ENCODE assay signal across 8 mouse cellular contexts in genomic region chr10:80357994-80358639, GRCm38 (mm10). TPM values are rescaled to one million over a fixed set of nuclear protein-coding genes. Genes with fewer than 3 reads are reported as not detected.
DNase-seq lines count a peak whose midpoint lies in the region; ATAC-seq and TF ChIP-seq lines count a peak whose summit lies in the region.

No protein-coding gene starts in this region.

- peaks cover 2% of the 10 kb centered on the region; the same call in 1 of the 2 replicates for H3K27me3 ChIP-seq in testis, adult 2 months (ENCODE audit: control insufficient read depth, insufficient read depth, low read length)
- peaks cover 51% of the 10 kb centered on the region for H3K27me3 ChIP-seq in forebrain, embryonic 11.5 days (ENCODE audit: control insufficient read depth, insufficient read depth, low read length)
- H3K27me3 ChIP-seq in lung, postnatal 0 days (replicated peaks; ENCODE audit: insufficient read depth, low read length), result peaks cover 41% of the 10 kb centered on the region
- peaks cover 17% of the 10 kb centered on the region for H3K27me3 ChIP-seq in stomach, postnatal 0 days (ENCODE audit: control insufficient read depth, insufficient read depth, low read length)

- TF ChIP-seq EP300 in lung, postnatal 0 days (IDR thresholded peaks at IDR 0.05), result no peak
- TF ChIP-seq EP300 in stomach, postnatal 0 days (optimal IDR thresholded peaks at IDR 0.05), result no peak

- peak overlapping the region; percentile 30 for H3K4me3 ChIP-seq in testis, adult 2 months (ENCODE audit: control insufficient read depth, low read depth, low read length)
- no peak overlapping the region for H3K4me3 ChIP-seq in forebrain, embryonic 11.5 days (ENCODE audit: low read depth, low read length)
- H3K4me3 ChIP-seq in lung, postnatal 0 days (ENCODE audit: low read depth, low read length), result no peak overlapping the region
- peak overlapping the region; percentile 12; the same call in 1 of the 2 replicates for H3K4me3 ChIP-seq in stomach, postnatal 0 days (ENCODE audit: low read depth, low read length)

- no peak for TF ChIP-seq POLR2A in testis, adult 2 months (IDR thresholded peaks at IDR 0.05; ENCODE audit: control insufficient read depth, low read depth, low read length)

- ATAC-seq in forebrain, embryonic 11.5 days (replicated peaks; ENCODE audit: low FRiP score), result peak; percentile 44
- ATAC-seq in lung, postnatal 0 days, result peak; percentile 75
- peak; percentile 65 for ATAC-seq in stomach, postnatal 0 days (ENCODE audit: low FRiP score, low TSS enrichment)

- peaks cover 19% of the 10 kb centered on the region for H3K4me1 ChIP-seq in testis, adult 2 months (ENCODE audit: control insufficient read depth, insufficient read depth, low read length)
- peaks cover 2% of the 10 kb centered on the region; the same call in 1 of the 2 replicates for H3K4me1 ChIP-seq in forebrain, embryonic 11.5 days (replicated peaks; ENCODE audit: control insufficient read depth, insufficient read depth, low read length)
- H3K4me1 ChIP-seq in lung, postnatal 0 days (ENCODE audit: insufficient read depth, low read depth, low read length), result no peaks in the 10 kb centered on the region
- no peaks in the 10 kb centered on the region for H3K4me1 ChIP-seq in stomach, postnatal 0 days (replicated peaks; ENCODE audit: control insufficient read depth, insufficient read depth)

- no peak overlapping the region for H3K27ac ChIP-seq in testis, adult 2 months (ENCODE audit: control insufficient read depth, insufficient read depth, low read depth, low read length)
- no peak overlapping the region for H3K27ac ChIP-seq in forebrain, embryonic 11.5 days (ENCODE audit: low read depth, low read length)
- H3K27ac ChIP-seq in lung, postnatal 0 days (ENCODE audit: low read length), result no peak overlapping the region
- H3K27ac ChIP-seq in stomach, postnatal 0 days (replicated peaks), result no peak overlapping the region

- no peak for DNase-seq in testis, postnatal 14 days (ENCODE audit: low spot score)
- no peak for DNase-seq in forebrain, embryonic 11.5 days (ENCODE audit: low spot score)
- DNase-seq in kidney, adult 9 months, result peak; percentile 76
- DNase-seq in lung, postnatal 0 days (ENCODE audit: low spot score), result peak; percentile 52
- peak; percentile 69 for DNase-seq in stomach, postnatal 0 days (ENCODE audit: low spot score)
- no peak for DNase-seq in layer of hippocampus, adult 18-20 months (ENCODE audit: low spot score in 2 of 2)
- DNase-seq in frontal cortex, postnatal 25 days (ENCODE audit: low spot score in 2 of 2), result no peak

- H3K4me2 ChIP-seq in forebrain, embryonic 11.5 days (ENCODE audit: low read depth, low read length, severe bottlenecking), result 0 out of 2 replicates have a peak overlapping the region, but pooled peaks have one; percentile 26
- peak overlapping the region; percentile 39 for H3K4me2 ChIP-seq in lung, postnatal 0 days (replicated peaks; ENCODE audit: low read depth, low read length)
- peak overlapping the region; percentile 45 for H3K4me2 ChIP-seq in stomach, postnatal 0 days (replicated peaks; ENCODE audit: low read depth)

- 5% methylated on average over 31 of the region's 31 CpGs for WGBS in forebrain, embryonic 11.5 days
- WGBS in lung, postnatal 0 days, result 7% methylated on average over 29 of the region's 31 CpGs
- 7% methylated on average over 31 of the region's 31 CpGs for WGBS in stomach, postnatal 0 days

- no peaks in the 10 kb centered on the region for H3K9me3 ChIP-seq in forebrain, embryonic 11.5 days (ENCODE audit: control insufficient read depth, low read length)
- H3K9me3 ChIP-seq in lung, postnatal 0 days (ENCODE audit: low read length), result no peaks in the 10 kb centered on the region
- no peaks in the 10 kb centered on the region for H3K9me3 ChIP-seq in stomach, postnatal 0 days (ENCODE audit: control insufficient read depth, low read length)

- TF ChIP-seq CTCF in testis, adult 2 months (IDR thresholded peaks at IDR 0.05; ENCODE audit: control insufficient read depth, insufficient read depth, insufficient replicate concordance, low read depth, low read length), result no peak
- peak; percentile 41; the same call in 1 of the 2 replicates for TF ChIP-seq CTCF in lung, postnatal 0 days (IDR thresholded peaks at IDR 0.05)
- peak; percentile 46; the same call in 1 of the 2 replicates for TF ChIP-seq CTCF in stomach, postnatal 0 days (IDR thresholded peaks at IDR 0.05; ENCODE audit: low read depth)

- H3K36me3 ChIP-seq in testis, adult 2 months (ENCODE audit: control insufficient read depth, insufficient read depth, low read length), result no peaks in the 10 kb centered on the region
- H3K36me3 ChIP-seq in forebrain, embryonic 11.5 days (ENCODE audit: control insufficient read depth, insufficient read depth, low read length), result no peaks in the 10 kb centered on the region
- no peaks in the 10 kb centered on the region for H3K36me3 ChIP-seq in lung, postnatal 0 days (ENCODE audit: insufficient read depth, low read length)
- H3K36me3 ChIP-seq in stomach, postnatal 0 days (ENCODE audit: control insufficient read depth, insufficient read depth, low read length), result no peaks in the 10 kb centered on the region

- H3K9ac ChIP-seq in forebrain, embryonic 11.5 days (ENCODE audit: low read length), result no peak overlapping the region
- H3K9ac ChIP-seq in lung, postnatal 0 days (replicated peaks; ENCODE audit: low read depth), result no peak overlapping the region
- H3K9ac ChIP-seq in stomach, postnatal 0 days (ENCODE audit: low read length), result no peak overlapping the region

RNA-seq across cellular contexts. Expression of gene Plk5, which starts 1.9 kb away (rescaled TPM):
- polyA plus RNA-seq in testis, adult 2 months (2012; rRNA removed), result 1.3 and 1.7 TPM in 2 replicates
- polyA plus RNA-seq in forebrain, embryonic 11.5 days (2014; fragmentation: Nextera tagmentation; extraction: Ambion mirVana), result 0.36 and 0.87 TPM in 2 replicates
- 1.00 and 1.0 TPM in 2 replicates for polyA plus RNA-seq in lung, postnatal 0 days (2015; fragmentation: Nextera tagmentation; extraction: Ambion mirVana)
- 0.07 TPM in 2 replicates for polyA plus RNA-seq in stomach, postnatal 0 days (2015; fragmentation: Nextera tagmentation; extraction: Ambion mirVana)
- total RNA-seq in layer of hippocampus, adult 18-20 months (2021), result 10 to 100 TPM; 30.3 to 30.5 TPM

RNA-seq across cellular contexts. Expression of gene Adamtsl5, which starts 9.9 kb away (rescaled TPM):
- 3.3 and 4.1 TPM in 2 replicates for polyA plus RNA-seq in testis, adult 2 months (2012; rRNA removed)
- polyA plus RNA-seq in forebrain, embryonic 11.5 days (2014; fragmentation: Nextera tagmentation; extraction: Ambion mirVana), result 0.51 and 0.76 TPM in 2 replicates
- 6.4 and 7.3 TPM in 2 replicates for polyA plus RNA-seq in lung, postnatal 0 days (2015; fragmentation: Nextera tagmentation; extraction: Ambion mirVana)
- 12.2 and 12.8 TPM in 2 replicates for polyA plus RNA-seq in stomach, postnatal 0 days (2015; fragmentation: Nextera tagmentation; extraction: Ambion mirVana)
- 1 to 10 TPM; 5.6 to 6.9 TPM for total RNA-seq in layer of hippocampus, adult 18-20 months (2021)

RNA-seq across cellular contexts. Expression of gene Reep6, which starts 28.4 kb away (rescaled TPM):
- polyA plus RNA-seq in testis, adult 2 months (2012; rRNA removed), result 698 and 732 TPM in 2 replicates
- 7.0 and 8.0 TPM in 2 replicates for polyA plus RNA-seq in forebrain, embryonic 11.5 days (2014; fragmentation: Nextera tagmentation; extraction: Ambion mirVana)
- polyA plus RNA-seq in lung, postnatal 0 days (2015; fragmentation: Nextera tagmentation; extraction: Ambion mirVana), result 15.4 and 17.6 TPM in 2 replicates
- polyA plus RNA-seq in stomach, postnatal 0 days (2015; fragmentation: Nextera tagmentation; extraction: Ambion mirVana), result 13.5 and 17.6 TPM in 2 replicates
- 10 to 100 TPM; 10.3 to 10.9 TPM for total RNA-seq in layer of hippocampus, adult 18-20 months (2021)

RNA-seq across cellular contexts. Expression of gene Pcsk4, which starts 28.8 kb away (rescaled TPM):
- polyA plus RNA-seq in testis, adult 2 months (2012; rRNA removed), result 324 and 326 TPM in 2 replicates
- 3.8 and 4.5 TPM in 2 replicates for polyA plus RNA-seq in forebrain, embryonic 11.5 days (2014; fragmentation: Nextera tagmentation; extraction: Ambion mirVana)
- 3.4 and 3.7 TPM in 2 replicates for polyA plus RNA-seq in lung, postnatal 0 days (2015; fragmentation: Nextera tagmentation; extraction: Ambion mirVana)
- polyA plus RNA-seq in stomach, postnatal 0 days (2015; fragmentation: Nextera tagmentation; extraction: Ambion mirVana), result 2.2 and 2.3 TPM in 2 replicates
- 1 to 10 TPM; 3.5 to 3.8 TPM for total RNA-seq in layer of hippocampus, adult 18-20 months (2021)

RNA-seq across cellular contexts. Expression of gene Mex3d, which starts 29.3 kb away (rescaled TPM):
- polyA plus RNA-seq in testis, adult 2 months (2012; rRNA removed), result 596 and 686 TPM in 2 replicates
- 13.3 and 15.9 TPM in 2 replicates for polyA plus RNA-seq in forebrain, embryonic 11.5 days (2014; fragmentation: Nextera tagmentation; extraction: Ambion mirVana)
- 6.0 and 6.3 TPM in 2 replicates for polyA plus RNA-seq in lung, postnatal 0 days (2015; fragmentation: Nextera tagmentation; extraction: Ambion mirVana)
- 4.1 and 4.5 TPM in 2 replicates for polyA plus RNA-seq in stomach, postnatal 0 days (2015; fragmentation: Nextera tagmentation; extraction: Ambion mirVana)
- 10 to 100 TPM; 17.9 to 19.1 TPM for total RNA-seq in layer of hippocampus, adult 18-20 months (2021)

Comparison
In these comparisons a context has a peak if more than half of its experiments do, and no peak if none do; other contexts are left out.
1. H3K4me3 ChIP-seq: peak in testis, adult 2 months (single experiment) and stomach, postnatal 0 days (single experiment); none in forebrain, embryonic 11.5 days (single experiment) and lung, postnatal 0 days (single experiment).
2. DNase-seq: peak in kidney, adult 9 months (single experiment), lung, postnatal 0 days (single experiment) and stomach, postnatal 0 days (single experiment); none in testis, postnatal 14 days (single experiment), forebrain, embryonic 11.5 days (single experiment), layer of hippocampus, adult 18-20 months (0 of 2) and frontal cortex, postnatal 25 days (0 of 2).
3. RNA of gene Reep6, which starts 28.4 kb away (polyA plus RNA-seq): 698 to 732 TPM in testis, adult 2 months; 15.4 to 17.6 TPM in lung, postnatal 0 days, 13.5 to 17.6 TPM in stomach, postnatal 0 days and 7.0 to 8.0 TPM in forebrain, embryonic 11.5 days; every median in the first group is over 10 times any median in the second.
4. Peak in every context shown above with its lines, with median percentiles within 50 percentile points of each other: ATAC-seq and H3K4me2 ChIP-seq.